Mouse (Mus musculus): Measurements from ENCODE around the gene Cct5.
A peak's percentile ranks its signal among the peaks of the same experiment; 100 is the strongest.

The Cct5 gene

GRCm38 (mm10) chr15:31563577-31564546, 37.7 kb downstream of the Cct5 start:
- DNase-seq (ENCODE audit: low read depth, low spot score) = no peak

- DNase-seq (ENCODE audit: low read depth, low spot score) = no peak
Observed at GRCm38 (mm10) chr15:31562847-31563246, 38.8 kb downstream of the Cct5 start.

- no peak for DNase-seq (ENCODE audit: low read depth, low spot score)
Observed at GRCm38 (mm10) chr15:31561976-31562375, 39.6 kb downstream of the Cct5 start.

GRCm38 (mm10) chr15:31561390-31561789, 40.2 kb downstream of the Cct5 start:
- DNase-seq (ENCODE audit: low read depth, low spot score) = no peak

- no peak for DNase-seq (ENCODE audit: low read depth, low spot score)
Observed at GRCm38 (mm10) chr15:31554855-31555254, 46.7 kb downstream of the Cct5 start.

GRCm38 (mm10) chr15:31550381-31550780, 51.2 kb downstream of the Cct5 start:
- no peak for DNase-seq (ENCODE audit: low read depth, low spot score)

GRCm38 (mm10) chr15:31547421-31547820, 54.2 kb downstream of the Cct5 start:
- DNase-seq (ENCODE audit: low read depth, low spot score) = no peak

GRCm38 (mm10) chr15:31546291-31546690, 55.3 kb downstream of the Cct5 start:
- DNase-seq (ENCODE audit: low read depth, low spot score) = peak; percentile 48

GRCm38 (mm10) chr15:31545058-31545457, 56.5 kb downstream of the Cct5 start:
- no peak for DNase-seq (ENCODE audit: low read depth, low spot score)

- DNase-seq (ENCODE audit: low read depth, low spot score) = no peak
Observed at GRCm38 (mm10) chr15:31543246-31543645, 58.4 kb downstream of the Cct5 start.

GRCm38 (mm10) chr15:31542013-31542958, 59.3 kb downstream of the Cct5 start:
- peak; percentile 19 for DNase-seq (ENCODE audit: low read depth, low spot score)
